Mouse (Mus musculus) liver, postnatal 0 days (tissue): ENCODE results near the gene Gopc.

Source experiments
- CTCF ChIP-seq: sonication (generic); IDR thresholded peaks from 2 replicates; pipeline ENCODE4 v1.5.1; 2016; ENCODE audit warnings: antibody characterized with exemption, low read depth
- EP300 ChIP-seq: IDR thresholded peaks from 2 replicates; pipeline ENCODE4 v1.6.1; 2016; ENCODE audit warnings: antibody characterized with exemption, low read depth, mild to moderate bottlenecking

- TF ChIP-seq CTCF (no peak), EP300 (no peak)
Observed at GRCm38 (mm10) chr10:52373834-52374233, 8.1 kb downstream of the Gopc start.
